Mouse (Mus musculus) spleen, postnatal 10 days (tissue): ENCODE measurements at regions not wholly inside any gene's neighbourhood (a gene's known extent, or its start where the extent isn't known, plus 50 kb on each side); places are given as distances from the start of the nearest gene placed in this dataset.

Source experiments
- DNase-seq, 2 experiments: peaks; one replicate each; pipeline ENCODE4 v3.0.0; 2021 to 2022; ENCODE audit warnings: low spot score in 2 of 2

GRCm38 (mm10) chr12:92292460-92293340 lies 443.7 kb upstream of the Sel1l start:
- DNase-seq: no peak

DNA sequence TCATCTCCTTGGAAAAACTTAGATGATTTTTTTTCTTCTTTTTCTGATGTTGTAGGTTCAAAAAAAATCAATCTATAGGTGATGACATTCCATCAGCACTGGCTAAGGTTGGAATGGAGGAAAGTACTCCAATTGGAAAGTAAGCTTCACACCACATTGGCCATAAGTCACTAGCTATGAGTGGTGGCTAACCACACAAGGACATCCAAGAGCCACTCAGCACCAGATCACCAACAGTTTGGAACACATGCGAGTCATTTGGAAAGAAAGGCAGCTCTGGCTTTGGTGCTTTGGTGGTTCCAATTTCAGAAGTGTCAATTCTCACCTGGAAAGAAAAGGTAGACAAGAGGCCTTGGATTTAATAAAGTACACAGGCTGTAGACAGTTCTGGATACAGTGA lies 442.5 kb upstream of the Sel1l start:
- DNase-seq: no peak

DNA sequence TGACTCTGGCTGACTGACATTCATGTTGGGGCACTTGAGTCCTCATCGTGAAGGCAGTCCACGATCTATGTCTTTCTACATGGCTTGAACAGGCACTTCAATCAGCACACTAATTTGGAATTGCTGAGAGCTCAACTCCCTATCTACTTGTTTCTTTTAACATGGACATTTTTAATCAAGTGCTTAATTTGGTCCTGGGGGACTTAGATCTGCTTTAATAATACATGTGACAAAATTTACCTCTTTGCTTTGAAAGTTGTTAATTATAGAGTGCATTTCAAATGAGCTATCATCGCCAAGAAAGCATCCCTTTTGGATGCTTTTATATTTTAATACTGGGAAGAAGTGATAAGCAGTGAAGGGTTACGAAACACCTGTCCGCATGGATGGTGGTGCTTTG lies 436.6 kb upstream of the Sel1l start:
- no peak for DNase-seq

GRCm38 (mm10) chr12:92280470-92280869 lies 431.5 kb upstream of the Sel1l start:
- no peak for DNase-seq

- DNase-seq: no peak
These were observed 403.0 kb upstream of the Sel1l start for GRCm38 (mm10) chr12:92251962-92252361.

DNA sequence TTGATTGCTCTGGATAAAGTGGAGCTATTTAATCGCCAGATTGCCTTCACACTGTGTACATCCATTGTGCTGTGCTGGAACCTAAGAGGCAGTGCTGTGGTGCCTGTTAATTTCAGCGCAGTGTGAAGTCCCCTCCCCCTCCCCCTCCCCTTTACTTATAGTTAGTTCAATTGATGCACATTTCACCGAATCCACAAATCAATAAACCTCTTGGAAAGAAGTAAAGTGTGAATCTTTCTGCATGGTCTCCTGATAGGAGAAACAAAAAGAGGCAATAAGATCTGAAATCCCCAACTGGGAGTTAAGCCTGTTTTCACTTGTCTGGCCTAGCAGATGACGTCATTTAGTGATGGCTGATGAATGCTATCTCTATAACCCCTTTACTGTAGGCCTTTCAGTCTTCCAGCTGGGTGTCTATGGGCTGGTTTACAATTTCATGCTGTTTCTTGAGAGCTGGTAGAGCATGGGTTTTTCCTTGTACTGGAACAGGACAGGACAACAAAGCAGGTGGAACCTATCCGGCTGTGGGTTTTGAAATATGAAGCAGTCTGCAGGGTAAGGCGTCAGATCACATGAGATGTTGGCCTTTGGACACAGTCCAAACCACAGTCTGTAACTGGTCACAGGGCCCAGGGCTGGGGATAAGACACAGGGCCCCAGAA lies 398.0 kb upstream of the Sel1l start:
- DNase-seq: no peak

GRCm38 (mm10) chr12:92239956-92240699 lies 391.2 kb upstream of the Sel1l start:
- DNase-seq: no peak

DNA sequence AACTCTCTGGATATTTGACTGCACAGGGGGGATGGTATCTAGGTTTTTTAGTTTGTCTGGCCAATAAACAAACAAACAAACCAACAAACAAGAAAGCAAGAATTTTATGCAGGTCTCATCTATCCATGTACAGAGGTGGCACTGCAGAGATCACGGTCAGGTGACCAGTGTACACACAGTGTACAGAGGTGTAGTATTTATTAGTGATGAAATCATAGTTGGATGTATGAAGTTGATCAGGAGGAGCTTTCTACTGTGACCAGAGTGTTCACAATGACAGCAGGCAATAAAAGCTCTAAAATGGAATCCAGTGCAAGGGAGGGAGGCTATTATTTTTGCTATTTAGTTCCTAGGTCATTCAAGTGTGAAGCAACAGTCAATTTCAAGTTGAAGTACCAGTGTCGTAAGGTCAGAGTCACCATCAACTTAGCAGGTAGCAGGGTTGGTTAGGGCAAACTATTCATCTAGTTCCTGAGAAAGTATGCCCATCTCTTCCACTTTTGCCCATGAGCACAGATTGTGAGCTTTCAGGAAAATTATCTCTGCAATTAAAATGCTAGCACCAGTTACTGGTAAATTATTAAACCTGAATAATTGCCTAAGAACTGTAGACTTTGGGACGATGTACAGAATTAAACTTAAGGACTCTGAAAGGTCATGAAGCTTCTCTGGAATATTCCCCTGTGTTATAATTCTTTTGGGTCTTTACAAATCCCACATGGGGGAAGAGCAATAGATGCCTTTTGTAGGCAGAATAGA lies 384.9 kb upstream of the Sel1l start:
- no peak for DNase-seq

GRCm38 (mm10) chr12:92228585-92228984 lies 379.6 kb upstream of the Sel1l start:
- no peak for DNase-seq

DNA sequence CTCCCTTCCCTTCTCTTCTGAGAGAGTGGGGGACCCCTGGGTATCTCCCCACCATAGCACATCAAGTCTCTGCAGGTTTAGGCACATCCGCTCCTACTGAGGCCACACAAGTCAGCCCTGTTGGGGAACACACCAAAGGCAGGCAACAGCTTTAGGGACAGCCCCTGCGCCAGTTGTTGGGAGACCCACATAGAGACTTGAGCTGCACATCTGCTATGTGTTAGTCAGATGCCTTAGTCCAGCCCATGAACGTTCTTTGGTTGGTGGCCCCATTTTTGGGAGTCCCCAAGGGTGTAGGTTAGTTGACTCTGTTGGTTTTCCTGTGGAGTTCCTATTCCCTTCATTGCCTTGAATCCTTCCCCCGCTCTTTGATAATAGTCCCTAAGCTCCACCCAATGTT lies 354.4 kb upstream of the Sel1l start:
- no peak for DNase-seq

- no peak for DNase-seq
These were observed 351.6 kb upstream of the Sel1l start for GRCm38 (mm10) chr12:92200602-92201001.

GRCm38 (mm10) chr12:92198738-92199477 lies 350.0 kb upstream of the Sel1l start:
- no peak for DNase-seq

DNA sequence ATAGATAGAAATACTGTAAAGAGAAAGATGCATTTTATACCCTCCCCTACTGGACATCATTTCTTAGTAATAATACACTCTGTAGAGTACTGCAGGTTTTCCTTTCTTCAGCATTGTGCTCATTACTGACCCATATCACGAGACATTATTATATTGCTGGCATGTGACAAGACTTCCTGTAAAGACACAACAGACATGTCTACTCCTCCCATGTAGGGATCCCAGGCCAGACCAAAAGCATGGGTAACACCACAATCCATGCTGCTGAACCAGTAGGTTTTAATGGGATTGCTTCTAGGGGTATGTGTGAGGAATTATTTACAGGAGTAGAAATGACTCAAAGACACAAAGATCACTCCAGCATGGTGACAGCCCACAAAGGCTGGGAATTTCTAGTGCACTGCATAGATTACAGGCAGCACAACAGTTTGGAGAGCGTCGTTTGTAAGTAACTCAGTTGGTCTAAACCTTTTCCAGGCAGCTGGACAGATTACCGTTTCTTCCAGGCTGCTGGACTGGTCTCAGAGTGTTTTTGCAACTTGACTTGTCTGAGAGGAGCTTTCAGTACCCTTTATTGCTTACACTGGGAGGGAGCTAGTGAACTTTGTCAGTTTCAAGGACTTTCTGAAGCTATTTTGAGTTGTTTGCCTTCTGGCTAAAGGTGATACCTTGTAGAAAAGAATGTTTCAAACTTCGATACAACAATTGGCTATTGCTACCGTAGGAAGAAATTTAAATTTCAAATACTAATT lies 345.2 kb upstream of the Sel1l start:
- no peak for DNase-seq

DNA sequence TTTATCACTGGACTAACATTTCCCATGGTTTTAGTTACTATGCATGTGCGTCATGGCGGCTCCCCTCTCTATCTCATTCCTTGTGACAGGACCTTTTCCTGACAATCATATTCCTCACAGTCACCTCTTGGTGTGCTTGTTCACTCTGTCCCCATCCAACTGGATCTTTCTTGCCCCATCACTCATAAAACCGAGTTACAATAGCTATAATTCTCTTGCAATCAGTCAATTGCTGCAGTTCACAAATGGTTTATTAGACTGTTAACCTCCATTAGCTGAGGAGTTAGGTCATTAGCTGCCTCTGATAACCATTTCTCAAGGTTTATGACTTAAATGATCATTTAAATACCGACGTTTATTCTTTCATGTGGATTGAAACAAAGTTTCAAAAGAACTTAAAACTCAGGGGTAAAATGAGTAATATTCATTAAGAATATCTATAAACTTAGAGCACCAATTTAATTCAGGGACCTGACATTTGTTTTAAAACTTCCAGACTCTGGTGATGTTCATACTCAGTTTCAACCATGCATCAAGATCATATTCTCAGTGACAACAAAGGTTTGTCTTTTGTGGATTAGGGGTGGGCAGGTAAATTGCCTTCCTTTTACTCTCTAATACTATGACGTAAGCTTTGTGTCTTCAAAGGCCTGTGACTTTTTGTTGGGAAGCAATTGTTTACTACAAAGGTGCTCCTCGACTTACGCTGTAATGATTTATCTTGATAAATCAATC lies 344.4 kb upstream of the Sel1l start:
- no peak for DNase-seq

- no peak for DNase-seq
These were observed 340.1 kb upstream of the Sel1l start for GRCm38 (mm10) chr12:92189022-92189421.

DNA sequence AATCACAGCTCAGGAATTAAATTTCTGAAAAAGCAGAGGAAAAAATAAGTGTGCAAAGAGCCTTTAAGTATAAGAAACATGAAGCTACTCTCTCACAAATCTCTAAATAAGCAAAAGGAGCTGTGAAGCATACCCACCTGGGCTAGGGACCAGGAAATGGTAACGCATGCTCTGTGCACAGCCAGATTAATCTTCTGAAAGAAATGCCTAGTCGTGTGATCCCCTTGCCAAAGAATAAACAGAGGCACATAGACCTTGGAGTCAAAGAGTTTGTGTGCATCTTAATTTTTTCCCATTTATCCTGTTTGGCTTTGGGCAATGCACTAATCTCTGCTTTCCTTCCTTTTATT lies 338.2 kb upstream of the Sel1l start:
- no peak for DNase-seq

- DNase-seq: no peak
These were observed 337.6 kb upstream of the Sel1l start for GRCm38 (mm10) chr12:92186448-92187132.

- no peak for DNase-seq
These were observed 330.3 kb upstream of the Sel1l start for GRCm38 (mm10) chr12:92179292-92179691.

DNA sequence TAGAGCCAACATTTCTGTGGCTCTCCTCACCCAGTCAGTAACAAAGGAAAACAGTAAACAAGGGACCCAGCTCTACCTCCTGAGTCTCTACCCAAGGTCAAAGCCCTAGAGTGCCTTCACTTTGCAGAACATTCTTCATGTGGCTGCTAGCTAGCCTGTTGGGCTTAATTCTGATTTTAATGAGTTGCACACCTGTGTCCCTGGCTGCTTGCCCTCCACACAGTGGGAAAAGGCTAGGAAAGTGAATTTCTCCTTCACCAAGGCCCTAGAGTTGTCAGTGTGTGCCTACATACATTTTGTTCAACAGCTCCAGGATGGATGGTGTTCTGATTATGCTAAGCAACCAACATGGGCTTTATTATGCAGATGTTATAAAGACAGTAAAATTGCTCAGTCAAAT lies 307.8 kb upstream of the Sel1l start:
- no peak for DNase-seq
